Mouse (Mus musculus): ENCODE measurements around the gene Arhgap45. TPM values are rescaled to one million over a fixed set of nuclear protein-coding genes. Genes with fewer than 3 reads are reported as not detected.
A peak's percentile ranks its signal among the peaks of the same experiment; 100 is the strongest.

Gene Arhgap45
- polyA plus RNA-seq, 1 experiment from 2014 or later, result 7.7 TPM

DNA sequence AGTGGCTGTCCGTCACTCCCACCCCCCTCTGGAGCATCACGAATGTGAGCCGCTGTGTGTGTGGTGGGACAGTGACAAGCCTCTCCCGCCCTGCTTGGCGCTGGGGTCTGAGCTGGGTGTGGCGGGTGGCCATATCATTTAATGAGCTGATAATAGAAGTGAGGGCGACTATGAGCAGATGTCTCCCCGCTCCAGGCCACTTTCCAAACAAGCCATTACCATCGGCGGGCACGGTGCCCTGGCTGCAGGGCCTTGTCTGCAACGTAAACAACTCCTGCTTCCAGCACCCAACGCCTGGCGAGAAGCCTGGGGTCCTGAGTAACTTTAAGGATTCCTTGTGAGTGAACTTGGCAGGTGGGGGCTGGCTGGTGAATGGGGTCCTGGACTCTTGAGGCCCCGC lies 18.6 kb upstream of the Arhgap45 start:
- Histone ChIP-seq H3K36me3 (ENCODE audit: control insufficient read depth, insufficient read depth, low read length) (peaks cover 11% of the 10 kb centered on the region), H3K4me2 (replicated peaks; ENCODE audit: low read depth, low read length) (peak overlapping the region; percentile 89), H3K4me1 (ENCODE audit: control insufficient read depth, insufficient read depth, low read length) (peaks cover 14% of the 10 kb centered on the region), H3K4me3 (ENCODE audit: low read length) (peak overlapping the region; percentile 54), H3K9ac (ENCODE audit: low read depth, low read length) (peak overlapping the region; percentile 50; the same call in 1 of the 2 replicates), H3K27ac (ENCODE audit: low read depth, low read length) (no peak overlapping the region), H3K9me3 (ENCODE audit: control insufficient read depth, low read length) (no peaks in the 10 kb centered on the region), H3K27me3 (ENCODE audit: control insufficient read depth, insufficient read depth, low read length) (no peaks in the 10 kb centered on the region; the same call in 1 of the 2 replicates)
- 7% methylated on average over 15 of the region's 15 CpGs for WGBS
- no peak; the same call in 1 of the 2 replicates for ATAC-seq (ENCODE audit: low FRiP score, low TSS enrichment)

GRCm38 (mm10) chr10:80001945-80002344 lies 14.5 kb upstream of the Arhgap45 start:
- no peak overlapping the region for H3K9ac ChIP-seq (ENCODE audit: low read depth, low read length)
- ATAC-seq (ENCODE audit: low FRiP score, low TSS enrichment), result no peak
- peaks cover 2% of the 10 kb centered on the region; the same call in 1 of the 2 replicates for H3K27me3 ChIP-seq (ENCODE audit: control insufficient read depth, insufficient read depth, low read length)
- H3K4me3 ChIP-seq (ENCODE audit: low read length), result no peak overlapping the region
- H3K9me3 ChIP-seq (ENCODE audit: control insufficient read depth, low read length), result no peaks in the 10 kb centered on the region
- H3K4me1 ChIP-seq (ENCODE audit: control insufficient read depth, insufficient read depth, low read length), result peaks cover 10% of the 10 kb centered on the region
- no peaks in the 10 kb centered on the region for H3K36me3 ChIP-seq (ENCODE audit: control insufficient read depth, insufficient read depth, low read length)
- WGBS, result 77% methylated on average over 9 of the region's 9 CpGs
- H3K27ac ChIP-seq (ENCODE audit: low read depth, low read length), result no peak overlapping the region
- no peak overlapping the region for H3K4me2 ChIP-seq (replicated peaks; ENCODE audit: low read depth, low read length)

- Histone ChIP-seq H3K27me3 (ENCODE audit: control insufficient read depth, insufficient read depth, low read length) (peaks cover 2% of the 10 kb centered on the region; the same call in 1 of the 2 replicates), H3K9ac (ENCODE audit: low read depth, low read length) (no peak overlapping the region), H3K9me3 (ENCODE audit: control insufficient read depth, low read length) (no peaks in the 10 kb centered on the region), H3K36me3 (ENCODE audit: control insufficient read depth, insufficient read depth, low read length) (no peaks in the 10 kb centered on the region), H3K4me2 (replicated peaks; ENCODE audit: low read depth, low read length) (no peak overlapping the region; the same call in 1 of the 2 replicates), H3K4me1 (ENCODE audit: control insufficient read depth, insufficient read depth, low read length) (peaks cover 8% of the 10 kb centered on the region), H3K4me3 (ENCODE audit: low read length) (no peak overlapping the region), H3K27ac (ENCODE audit: low read depth, low read length) (no peak overlapping the region)
- no peak for ATAC-seq (ENCODE audit: low FRiP score, low TSS enrichment)
- WGBS, result 36% methylated on average over 21 of the region's 21 CpGs
Observed at GRCm38 (mm10) chr10:80002829-80003228, 13.6 kb upstream of the Arhgap45 start.

GRCm38 (mm10) chr10:80003374-80004232 lies 12.8 kb upstream of the Arhgap45 start:
- Histone ChIP-seq H3K36me3 (ENCODE audit: control insufficient read depth, insufficient read depth, low read length) (no peaks in the 10 kb centered on the region), H3K9ac (ENCODE audit: low read depth, low read length) (no peak overlapping the region), H3K4me3 (ENCODE audit: low read length) (no peak overlapping the region), H3K4me1 (ENCODE audit: control insufficient read depth, insufficient read depth, low read length) (peaks cover under 1% of the 10 kb centered on the region; the same call in 1 of the 2 replicates), H3K9me3 (ENCODE audit: control insufficient read depth, low read length) (no peaks in the 10 kb centered on the region), H3K4me2 (replicated peaks; ENCODE audit: low read depth, low read length) (no peak overlapping the region), H3K27me3 (ENCODE audit: control insufficient read depth, insufficient read depth, low read length) (peaks cover 2% of the 10 kb centered on the region; the same call in 1 of the 2 replicates), H3K27ac (ENCODE audit: low read depth, low read length) (no peak overlapping the region)
- no peak for ATAC-seq (ENCODE audit: low FRiP score, low TSS enrichment)
- WGBS, result 65% methylated on average over 9 of the region's 9 CpGs

DNA sequence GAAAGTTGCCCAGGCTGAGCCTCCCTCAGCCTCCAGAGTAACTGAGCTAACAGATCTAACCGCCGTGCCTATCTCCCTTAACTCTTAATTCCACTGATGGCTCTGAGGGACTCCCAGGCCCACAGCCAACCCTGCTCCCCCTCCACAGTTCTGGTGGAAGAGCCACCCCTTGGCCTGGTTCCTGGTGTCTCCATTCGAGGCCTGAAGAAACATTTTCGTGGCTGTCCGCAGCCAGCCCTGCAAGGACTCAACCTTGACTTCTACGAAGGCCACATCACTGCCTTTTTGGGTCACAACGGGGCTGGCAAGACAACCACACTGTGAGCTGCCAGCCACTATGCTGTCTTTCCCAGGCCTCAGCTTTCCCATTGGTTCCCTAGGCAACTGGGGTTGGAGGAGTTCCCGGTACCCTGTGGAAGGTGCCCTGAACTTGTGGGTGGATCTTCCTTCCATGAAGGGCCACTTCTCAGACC lies 12.2 kb upstream of the Arhgap45 start:
- Histone ChIP-seq H3K9me3 (ENCODE audit: control insufficient read depth, low read length) (no peaks in the 10 kb centered on the region), H3K27ac (ENCODE audit: low read depth, low read length) (no peak overlapping the region), H3K9ac (ENCODE audit: low read depth, low read length) (no peak overlapping the region), H3K4me1 (ENCODE audit: control insufficient read depth, insufficient read depth, low read length) (no peaks in the 10 kb centered on the region), H3K4me2 (replicated peaks; ENCODE audit: low read depth, low read length) (no peak overlapping the region), H3K36me3 (ENCODE audit: control insufficient read depth, insufficient read depth, low read length) (no peaks in the 10 kb centered on the region), H3K4me3 (ENCODE audit: low read length) (no peak overlapping the region), H3K27me3 (ENCODE audit: control insufficient read depth, insufficient read depth, low read length) (peaks cover 2% of the 10 kb centered on the region; the same call in 1 of the 2 replicates)
- ATAC-seq (ENCODE audit: low FRiP score, low TSS enrichment), result no peak
- WGBS, result 92% methylated on average over 8 of the region's 8 CpGs

DNA sequence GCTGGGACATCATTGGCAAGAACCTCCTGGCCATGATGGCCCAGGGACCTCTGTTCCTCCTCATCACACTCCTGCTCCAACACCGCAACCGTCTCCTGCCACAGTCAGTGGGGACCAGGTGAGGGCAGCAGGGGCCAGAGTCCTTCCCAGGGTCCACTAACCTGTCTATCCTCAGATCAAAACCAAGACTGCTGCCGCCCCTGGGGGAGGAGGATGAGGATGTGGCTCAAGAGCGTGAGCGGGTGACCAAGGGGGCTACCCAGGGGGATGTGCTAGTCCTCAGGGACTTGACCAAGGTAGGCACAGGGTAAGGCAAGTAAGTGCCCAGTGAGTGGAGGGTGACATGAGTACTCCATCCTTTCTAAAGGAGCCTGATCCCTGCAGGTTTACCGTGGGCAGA lies 4.7 kb upstream of the Arhgap45 start:
- Histone ChIP-seq H3K4me1 (ENCODE audit: control insufficient read depth, insufficient read depth, low read length) (no peaks in the 10 kb centered on the region), H3K9me3 (ENCODE audit: control insufficient read depth, low read length) (peaks cover 9% of the 10 kb centered on the region; the same call in 1 of the 2 replicates), H3K9ac (ENCODE audit: low read depth, low read length) (no peak overlapping the region), H3K4me2 (replicated peaks; ENCODE audit: low read depth, low read length) (no peak overlapping the region), H3K27me3 (ENCODE audit: control insufficient read depth, insufficient read depth, low read length) (peaks cover 34% of the 10 kb centered on the region), H3K36me3 (ENCODE audit: control insufficient read depth, insufficient read depth, low read length) (no peaks in the 10 kb centered on the region), H3K4me3 (ENCODE audit: low read length) (no peak overlapping the region), H3K27ac (ENCODE audit: low read depth, low read length) (no peak overlapping the region)
- 89% methylated on average over 6 of the region's 6 CpGs for WGBS
- no peak for ATAC-seq (ENCODE audit: low FRiP score, low TSS enrichment)

- Histone ChIP-seq H3K27me3 (ENCODE audit: control insufficient read depth, insufficient read depth, low read length) (peaks cover 34% of the 10 kb centered on the region), H3K4me1 (ENCODE audit: control insufficient read depth, insufficient read depth, low read length) (peaks cover 2% of the 10 kb centered on the region), H3K4me3 (ENCODE audit: low read length) (no peak overlapping the region), H3K4me2 (replicated peaks; ENCODE audit: low read depth, low read length) (no peak overlapping the region), H3K36me3 (ENCODE audit: control insufficient read depth, insufficient read depth, low read length) (no peaks in the 10 kb centered on the region), H3K9me3 (ENCODE audit: control insufficient read depth, low read length) (peaks cover 9% of the 10 kb centered on the region; the same call in 1 of the 2 replicates), H3K9ac (ENCODE audit: low read depth, low read length) (no peak overlapping the region), H3K27ac (ENCODE audit: low read depth, low read length) (no peak overlapping the region)
- ATAC-seq (ENCODE audit: low FRiP score, low TSS enrichment), result no peak
- 35% methylated on average over 25 of the region's 25 CpGs for WGBS
Observed at GRCm38 (mm10) chr10:80013609-80014008, 2.8 kb upstream of the Arhgap45 start.

DNA sequence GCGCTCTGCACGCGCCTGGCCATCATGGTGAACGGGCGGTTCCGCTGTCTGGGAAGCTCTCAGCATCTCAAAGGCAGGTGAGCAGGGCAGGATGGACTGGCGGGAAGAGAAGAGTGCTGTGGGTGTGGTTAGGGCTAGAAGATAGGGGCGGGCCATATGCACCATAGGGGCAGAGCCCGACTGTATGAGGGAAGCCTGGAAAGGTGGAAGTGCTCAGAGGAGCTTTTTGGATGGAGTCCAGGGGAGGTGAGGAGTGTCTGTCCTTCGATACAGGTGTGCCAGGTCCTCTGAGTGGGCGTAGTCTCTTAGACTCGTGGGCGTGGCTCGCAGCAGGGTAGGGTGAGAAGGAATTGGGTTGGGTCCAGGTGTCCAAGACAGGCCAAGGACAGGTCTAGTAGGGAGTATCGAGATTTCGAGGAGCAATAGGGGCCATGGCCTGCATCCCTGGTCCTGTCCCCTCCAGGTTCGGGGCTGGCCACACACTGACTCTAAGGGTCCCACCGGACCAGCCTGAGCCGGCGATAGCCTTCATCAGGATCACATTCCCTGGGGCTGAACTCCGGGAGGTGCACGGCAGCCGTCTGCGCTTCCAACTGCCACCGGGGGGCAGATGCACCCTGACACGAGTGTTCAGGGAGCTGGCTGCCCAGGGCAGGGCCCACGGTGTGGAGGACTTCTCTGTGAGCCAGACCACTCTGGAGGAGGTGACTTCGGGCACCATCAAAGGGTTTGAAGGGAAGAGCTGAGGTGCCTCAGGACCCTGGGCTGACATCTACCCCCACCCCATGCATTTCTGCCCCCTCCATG lies 1.8 kb upstream of the Arhgap45 start:
- H3K4me1 ChIP-seq (ENCODE audit: control insufficient read depth, insufficient read depth, low read length), result peaks cover 13% of the 10 kb centered on the region
- peaks cover 9% of the 10 kb centered on the region; the same call in 1 of the 2 replicates for H3K9me3 ChIP-seq (ENCODE audit: control insufficient read depth, low read length)
- no peak overlapping the region for H3K9ac ChIP-seq (ENCODE audit: low read depth, low read length)
- H3K27ac ChIP-seq (ENCODE audit: low read depth, low read length), result no peak overlapping the region
- no peaks in the 10 kb centered on the region for H3K36me3 ChIP-seq (ENCODE audit: control insufficient read depth, insufficient read depth, low read length)
- no peak for ATAC-seq (ENCODE audit: low FRiP score, low TSS enrichment)
- H3K4me2 ChIP-seq (replicated peaks; ENCODE audit: low read depth, low read length), result no peak overlapping the region
- peaks cover 34% of the 10 kb centered on the region for H3K27me3 ChIP-seq (ENCODE audit: control insufficient read depth, insufficient read depth, low read length)
- 16% methylated on average over 28 of the region's 28 CpGs for WGBS
- no peak overlapping the region for H3K4me3 ChIP-seq (ENCODE audit: low read length)

Data from kidney, embryonic 14.5 days (tissue).